Mouse (Mus musculus) kidney, adult 2 months (tissue): ENCODE measurements around the gene Nin.

ENCODE experiments used
- CTCF ChIP-seq: fragments of 200-500 bp; conservative IDR thresholded peaks from 2 replicates; pipeline ENCODE4 v1.5.1; 2011; ENCODE audit warnings: low read depth, mild to moderate bottlenecking, control low read depth, low read length, moderate library complexity, mixed read lengths; ENCODE audit not compliant: insufficient read depth, insufficient read length
- POLR2A ChIP-seq: fragments of 200-500 bp; IDR thresholded peaks from one replicate; pipeline ENCODE4 v1.6.1; 2011; ENCODE audit warnings: low read depth, low read length, control low read depth

DNA sequence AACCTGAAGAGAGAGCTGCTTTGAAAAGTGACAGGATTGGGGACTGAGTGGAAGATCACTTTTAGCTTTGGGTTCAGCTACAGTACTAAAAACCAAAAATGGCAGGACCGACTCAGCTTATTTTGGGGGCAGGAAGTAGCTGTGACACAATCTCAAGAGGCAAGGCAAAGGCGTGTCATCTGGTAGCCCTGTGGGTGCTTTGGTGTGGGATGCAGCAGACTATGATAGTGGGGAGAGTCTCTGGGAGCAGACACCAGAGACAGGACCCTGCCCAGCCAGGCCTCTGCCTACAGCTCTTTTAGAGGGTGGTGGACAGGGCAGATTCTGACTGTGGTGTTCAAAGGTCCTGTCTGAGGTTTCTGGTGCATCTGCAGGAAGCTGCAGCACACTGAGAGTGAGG is 38.5 kb downstream of the Nin start:
- no peak for TF ChIP-seq CTCF
- no peak for TF ChIP-seq POLR2A
